Mouse (Mus musculus) thymus, adult 2 months (tissue): ENCODE measurements around the gene Hist1h1c. TPM values are rescaled to one million over a fixed set of nuclear protein-coding genes. Genes with fewer than 3 reads are reported as not detected.

Experiments
- DNase-seq: peaks from one replicate; pipeline ENCODE4 v3.0.0; 2021
- H3K27ac ChIP-seq: fragments of 200-500 bp; 2 replicates; pipeline ENCODE4 v1.5.1; 2012; ENCODE audit warnings: low read length, control low read depth; ENCODE audit not compliant: control insufficient read depth, insufficient read depth
- H3K27me3 ChIP-seq: fragments of 200-500 bp; 2 replicates; pipeline ENCODE4 v1.6.1; 2012; ENCODE audit warnings: mild to moderate bottlenecking, low read length, moderate library complexity, mixed read lengths; ENCODE audit not compliant: control insufficient read depth, insufficient read depth
- H3K36me3 ChIP-seq: fragments of 200-500 bp; 2 replicates; pipeline ENCODE4 v1.6.1; 2012; ENCODE audit warnings: mild to moderate bottlenecking, low read length, moderate library complexity; ENCODE audit not compliant: control insufficient read depth, insufficient read depth
- H3K4me1 ChIP-seq: fragments of 200-500 bp; replicated peaks from 2 replicates; pipeline ENCODE4 v1.6.1; 2012; ENCODE audit warnings: low read length; ENCODE audit not compliant: control insufficient read depth, insufficient read depth
- H3K4me3 ChIP-seq: fragments of 200-500 bp; 2 replicates; pipeline ENCODE4 v1.5.1; 2012; ENCODE audit warnings: mild to moderate bottlenecking, low read length, control low read depth, moderate library complexity; ENCODE audit not compliant: control insufficient read depth, insufficient read depth
- CTCF ChIP-seq: fragments of 200-500 bp; IDR thresholded peaks from 2 replicates; pipeline ENCODE4 v1.5.1; 2012; ENCODE audit warnings: mild to moderate bottlenecking, control low read depth, low read length, moderate library complexity, borderline replicate concordance; ENCODE audit not compliant: control insufficient read depth, poor library complexity, insufficient read depth; ENCODE audit errors: extremely low read depth
- POLR2A ChIP-seq: fragments of 200-500 bp; IDR thresholded peaks from 2 replicates; pipeline ENCODE4 v1.6.1; 2012; ENCODE audit warnings: mild to moderate bottlenecking, low read length, control low read depth, moderate library complexity; ENCODE audit not compliant: control insufficient read depth, poor library complexity, insufficient read depth; ENCODE audit errors: extremely low read depth
- WGBS: fragments of 180-500 bp; shearing (Covaris S2); methylation state at CpG from one replicate; pipeline ENCODE4 v1.1.7; 2018; 5-methylcytosine and 5-hydroxymethylcytosine counted together
- polyA plus RNA-seq: library from polyadenylated mRNA; depleted of rRNA; stranded (reverse); fragments of >200 nt; gene quantifications from 2 replicates; pipeline ENCODE4 v1.2.3, GENCODE M21; 2012

Gene Hist1h1c
- polyA plus RNA-seq, 1 experiment, result 40.9 TPM

DNA sequence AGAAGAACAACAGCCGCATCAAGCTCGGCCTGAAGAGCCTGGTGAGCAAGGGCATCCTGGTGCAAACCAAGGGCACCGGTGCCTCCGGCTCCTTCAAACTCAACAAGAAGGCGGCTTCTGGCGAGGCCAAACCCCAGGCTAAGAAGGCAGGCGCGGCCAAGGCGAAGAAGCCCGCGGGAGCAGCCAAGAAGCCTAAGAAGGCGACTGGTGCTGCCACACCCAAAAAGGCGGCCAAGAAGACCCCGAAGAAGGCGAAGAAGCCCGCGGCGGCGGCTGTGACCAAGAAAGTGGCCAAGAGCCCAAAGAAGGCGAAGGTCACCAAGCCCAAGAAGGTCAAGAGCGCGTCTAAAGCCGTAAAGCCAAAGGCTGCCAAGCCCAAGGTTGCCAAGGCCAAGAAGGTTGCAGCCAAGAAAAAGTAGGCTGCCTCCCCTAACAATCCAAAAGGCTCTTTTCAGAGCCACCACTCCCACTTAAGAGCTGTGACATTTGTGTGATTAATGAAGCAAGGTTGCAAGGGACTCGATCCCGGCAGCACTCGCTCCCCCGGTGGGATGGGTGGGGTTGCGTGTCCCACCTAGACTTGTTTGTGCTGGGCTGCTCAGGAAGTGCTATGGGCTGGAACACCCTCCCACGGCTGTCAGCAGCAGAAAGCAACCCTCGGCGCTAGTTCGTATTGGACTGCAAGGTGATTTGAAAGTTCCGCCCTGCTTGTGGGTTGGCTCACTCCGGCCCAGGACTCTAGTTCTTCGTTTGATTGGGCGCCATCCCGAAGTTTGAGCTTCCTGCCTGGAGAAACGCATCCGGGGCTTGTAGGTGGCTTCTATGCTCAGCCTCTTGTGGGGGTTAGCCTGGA is 687 bp downstream of the Hist1h1c start:
- H3K27me3 ChIP-seq, result no peaks in the 10 kb centered on the region
- H3K36me3 ChIP-seq, result no peaks in the 10 kb centered on the region
- H3K4me1 ChIP-seq, result no peaks in the 10 kb centered on the region
- peak; percentile 81 for TF ChIP-seq POLR2A
- no peak for TF ChIP-seq CTCF
- peak overlapping the region; percentile 85 for H3K4me3 ChIP-seq
- peak; percentile 86 for DNase-seq
- H3K27ac ChIP-seq, result peak overlapping the region; percentile 99
- WGBS, result under 1% methylated on average over 39 of the region's 39 CpGs

- no peak for DNase-seq
- Histone ChIP-seq H3K4me1 (peaks cover under 1% of the 10 kb centered on the region), H3K4me3 (peak overlapping the region; percentile 85), H3K36me3 (no peaks in the 10 kb centered on the region), H3K27ac (peak overlapping the region; percentile 99), H3K27me3 (no peaks in the 10 kb centered on the region)
- under 1% methylated on average over 14 of the region's 14 CpGs for WGBS
- TF ChIP-seq CTCF, result no peak
Measured at GRCm38 (mm10) chr13:23739922-23740252, 1.3 kb downstream of the Hist1h1c start.

DNA sequence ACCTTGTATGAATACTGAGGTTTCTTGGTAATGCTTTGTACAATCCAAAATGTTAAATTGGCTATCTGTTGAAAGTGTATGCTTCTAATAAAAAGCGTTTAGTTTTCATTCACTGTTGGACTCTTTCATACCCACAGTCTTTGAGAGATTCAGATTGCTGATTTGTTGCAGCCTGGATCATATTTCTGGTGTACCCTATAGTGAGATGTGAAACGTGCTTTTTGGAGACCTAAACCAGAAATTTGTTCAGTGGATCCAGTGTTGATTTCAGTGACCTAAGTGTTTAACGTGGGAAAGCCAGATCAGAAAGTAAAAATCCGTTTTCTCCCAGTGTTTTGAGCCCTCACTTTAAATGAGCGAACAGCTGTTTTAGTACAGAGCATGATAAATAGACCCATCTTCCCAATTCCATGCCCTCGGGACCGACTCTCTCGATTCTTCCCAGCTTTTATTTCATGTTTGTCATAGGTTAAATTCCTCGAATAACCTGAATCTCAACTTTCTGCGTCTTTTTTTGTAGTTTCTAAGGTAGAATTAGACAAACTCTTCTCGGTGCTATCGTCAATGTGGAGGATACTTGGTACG is 1.7 kb downstream of the Hist1h1c start:
- Histone ChIP-seq H3K4me3 (no peak overlapping the region), H3K27ac (peak overlapping the region; percentile 99), H3K27me3 (no peaks in the 10 kb centered on the region), H3K4me1 (peaks cover 2% of the 10 kb centered on the region), H3K36me3 (no peaks in the 10 kb centered on the region)
- DNase-seq, result no peak
- 32% methylated on average over 13 of the region's 13 CpGs for WGBS
- TF ChIP-seq CTCF, result no peak
- no peak for TF ChIP-seq POLR2A

GRCm38 (mm10) chr13:23740910-23741309 is 2.3 kb downstream of the Hist1h1c start:
- WGBS, result 68% methylated on average over 5 of the region's 5 CpGs

GRCm38 (mm10) chr13:23742007-23742406 is 3.4 kb downstream of the Hist1h1c start:
- TF ChIP-seq CTCF (no peak), POLR2A (no peak)
- Histone ChIP-seq H3K4me1 (peaks cover 4% of the 10 kb centered on the region), H3K27ac (no peak overlapping the region), H3K36me3 (no peaks in the 10 kb centered on the region), H3K27me3 (no peaks in the 10 kb centered on the region), H3K4me3 (no peak overlapping the region)
- no peak for DNase-seq

More at GRCm38 (mm10) chr13:23740910-23741309, 2.3 kb downstream of the Hist1h1c start:
- Histone ChIP-seq H3K4me1 (peaks cover 2% of the 10 kb centered on the region), H3K27ac (peak overlapping the region; percentile 99; the same call in 1 of the 2 replicates), H3K4me3 (no peak overlapping the region), H3K27me3 (no peaks in the 10 kb centered on the region), H3K36me3 (no peaks in the 10 kb centered on the region)
- no peak for DNase-seq
- no peak for TF ChIP-seq POLR2A
- TF ChIP-seq CTCF, result no peak

- Histone ChIP-seq H3K4me1 (peaks cover 4% of the 10 kb centered on the region), H3K27ac (no peak overlapping the region), H3K36me3 (no peaks in the 10 kb centered on the region), H3K27me3 (no peaks in the 10 kb centered on the region), H3K4me3 (no peak overlapping the region)
- WGBS, result 93% methylated on average over 5 of the region's 5 CpGs
- peak; percentile 0 for DNase-seq
- TF ChIP-seq CTCF, result no peak
- TF ChIP-seq POLR2A, result no peak
Measured at GRCm38 (mm10) chr13:23743215-23743614, 4.6 kb downstream of the Hist1h1c start.
